Mouse (Mus musculus) stomach, postnatal 0 days (tissue): ENCODE data around the gene Onecut1. TPM values are rescaled to one million over a fixed set of nuclear protein-coding genes. Genes with fewer than 3 reads are reported as not detected.

Source experiments
- ATAC-seq: fragments of 200-750 bp; cut with Nextera tagmentation; 2 replicates; pipeline ENCODE4 v1.8.0; 2017; ENCODE audit not compliant: low FRiP score, low TSS enrichment
- DNase-seq: peaks from one replicate; pipeline ENCODE4 v3.0.0-alpha.2; 2016; ENCODE audit warnings: low spot score
- H3K27ac ChIP-seq: fragments of 300-500 bp; sonication (generic); replicated peaks from 2 replicates; pipeline ENCODE4 v1.5.1; 2014; ENCODE audit warnings: mild to moderate bottlenecking, control low read depth
- H3K27me3 ChIP-seq: fragments of 300-500 bp; sonication (generic); 2 replicates; pipeline ENCODE4 v1.6.1; 2014; ENCODE audit warnings: low read length; ENCODE audit not compliant: control insufficient read depth, insufficient read depth
- H3K36me3 ChIP-seq: fragments of 300-500 bp; sonication (generic); 2 replicates; pipeline ENCODE4 v1.6.1; 2014; ENCODE audit warnings: low read length, mixed read lengths; ENCODE audit not compliant: control insufficient read depth, insufficient read depth
- H3K4me1 ChIP-seq: fragments of 300-500 bp; sonication (generic); replicated peaks from 2 replicates; pipeline ENCODE4 v1.6.1; 2014; ENCODE audit warnings: antibody characterized with exemption; ENCODE audit not compliant: control insufficient read depth, insufficient read depth
- H3K4me2 ChIP-seq: fragments of 300-500 bp; sonication (generic); replicated peaks from 2 replicates; pipeline ENCODE4 v1.6.1; 2014; ENCODE audit warnings: low read depth, mild to moderate bottlenecking, control low read depth, moderate library complexity
- H3K4me3 ChIP-seq: fragments of 300-500 bp; sonication (generic); 2 replicates; pipeline ENCODE4 v1.5.1; 2014; ENCODE audit warnings: low read depth, low read length, control low read depth
- H3K9ac ChIP-seq: fragments of 300-500 bp; sonication (generic); 2 replicates; pipeline ENCODE4 v1.6.1; 2014; ENCODE audit warnings: mild to moderate bottlenecking, low read length, control low read depth, mixed read lengths
- H3K9me3 ChIP-seq: fragments of 300-500 bp; sonication (generic); 2 replicates; pipeline ENCODE4 v1.6.1; 2016; ENCODE audit warnings: low read length; ENCODE audit not compliant: control insufficient read depth
- CTCF ChIP-seq: IDR thresholded peaks from 2 replicates; pipeline ENCODE4 v1.5.1; 2016; ENCODE audit warnings: antibody characterized with exemption, low read depth, mild to moderate bottlenecking, moderate library complexity
- EP300 ChIP-seq: optimal IDR thresholded peaks from 2 replicates; pipeline ENCODE3; 2016; ENCODE audit warnings: antibody characterized with exemption
- WGBS: fragments of 180-500 bp; shearing (Covaris S2); extraction: QIAGEN DNeasy Blood & Tissue Kit; methylation state at CpG from one replicate; pipeline ENCODE4 v1.1.7; 2014; 5-methylcytosine and 5-hydroxymethylcytosine counted together
- polyA plus RNA-seq: library from polyadenylated mRNA; unstranded; fragments of >200 nt; fragmentation: Nextera tagmentation; extraction: Ambion mirVana; gene quantifications from 2 replicates; pipeline ENCODE4 v1.2.1, GENCODE M21; 2015

The Onecut1 gene
- polyA plus RNA-seq, 1 experiment from 2014 or later, result 0.10 TPM

DNA sequence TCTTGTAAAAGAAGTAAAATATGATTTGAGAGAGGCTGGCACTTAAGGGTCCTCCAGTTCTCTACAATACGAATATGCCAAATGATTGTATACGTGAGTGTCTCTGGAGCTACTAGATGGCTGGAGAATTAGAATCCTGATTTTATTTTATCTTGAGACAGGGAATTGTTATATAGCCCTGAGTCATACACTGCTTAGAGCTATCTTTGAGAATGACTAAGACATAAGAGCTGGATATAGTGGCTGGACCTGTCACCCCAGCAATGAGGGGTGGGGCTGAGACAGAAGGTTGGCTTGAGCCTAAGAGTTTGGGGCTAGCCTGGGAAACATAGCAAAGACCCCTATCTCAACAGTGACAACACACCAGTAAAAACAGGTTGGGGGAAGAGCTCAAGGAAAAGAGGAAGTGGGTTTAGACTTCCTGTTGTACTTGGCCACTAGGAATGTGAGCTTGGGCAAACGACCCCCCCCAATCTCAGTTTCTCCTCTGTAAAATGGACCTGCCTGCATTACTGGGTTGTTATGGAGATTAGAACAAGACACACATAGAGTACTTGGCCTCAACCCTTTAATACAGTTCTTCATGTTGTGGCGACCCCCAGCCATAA, 35.8 kb downstream of the Onecut1 start:
- Histone ChIP-seq H3K9me3 (no peaks in the 10 kb centered on the region), H3K4me1 (no peaks in the 10 kb centered on the region), H3K9ac (no peak overlapping the region), H3K36me3 (no peaks in the 10 kb centered on the region), H3K27ac (no peak overlapping the region), H3K4me3 (no peak overlapping the region), H3K27me3 (no peaks in the 10 kb centered on the region), H3K4me2 (no peak overlapping the region)
- 80% methylated on average over 4 of the region's 4 CpGs for WGBS
- ATAC-seq (no peak), DNase-seq (no peak)
- TF ChIP-seq EP300, result no peak
- TF ChIP-seq CTCF, result no peak

DNA sequence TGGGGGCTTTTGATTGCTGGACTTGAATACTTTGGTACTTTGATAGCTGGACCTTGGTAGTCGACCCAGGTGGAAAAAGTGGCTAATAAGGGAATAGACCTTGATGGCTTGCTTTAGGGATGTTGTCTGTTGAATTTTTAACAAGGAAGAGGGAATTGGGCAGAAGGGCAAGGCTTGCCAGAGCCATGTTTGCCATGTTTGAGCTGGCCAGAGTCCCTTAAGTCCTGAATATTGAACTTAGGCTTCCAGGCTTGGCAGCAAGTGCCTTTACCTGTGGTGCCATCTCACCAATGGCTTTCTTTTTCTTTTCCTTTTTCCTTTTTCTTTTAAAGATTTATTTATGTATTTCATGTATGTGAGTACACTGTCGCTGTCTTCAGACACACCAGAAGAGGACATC, 38.4 kb downstream of the Onecut1 start:
- Histone ChIP-seq H3K27me3 (no peaks in the 10 kb centered on the region), H3K4me1 (no peaks in the 10 kb centered on the region), H3K36me3 (no peaks in the 10 kb centered on the region), H3K4me2 (no peak overlapping the region), H3K27ac (no peak overlapping the region), H3K9me3 (no peaks in the 10 kb centered on the region), H3K4me3 (no peak overlapping the region), H3K9ac (no peak overlapping the region)
- no peak for DNase-seq
- 85% methylated on average over 2 of the region's 2 CpGs for WGBS
- ATAC-seq, result no peak
- TF ChIP-seq EP300 (no peak), CTCF (no peak)

DNA sequence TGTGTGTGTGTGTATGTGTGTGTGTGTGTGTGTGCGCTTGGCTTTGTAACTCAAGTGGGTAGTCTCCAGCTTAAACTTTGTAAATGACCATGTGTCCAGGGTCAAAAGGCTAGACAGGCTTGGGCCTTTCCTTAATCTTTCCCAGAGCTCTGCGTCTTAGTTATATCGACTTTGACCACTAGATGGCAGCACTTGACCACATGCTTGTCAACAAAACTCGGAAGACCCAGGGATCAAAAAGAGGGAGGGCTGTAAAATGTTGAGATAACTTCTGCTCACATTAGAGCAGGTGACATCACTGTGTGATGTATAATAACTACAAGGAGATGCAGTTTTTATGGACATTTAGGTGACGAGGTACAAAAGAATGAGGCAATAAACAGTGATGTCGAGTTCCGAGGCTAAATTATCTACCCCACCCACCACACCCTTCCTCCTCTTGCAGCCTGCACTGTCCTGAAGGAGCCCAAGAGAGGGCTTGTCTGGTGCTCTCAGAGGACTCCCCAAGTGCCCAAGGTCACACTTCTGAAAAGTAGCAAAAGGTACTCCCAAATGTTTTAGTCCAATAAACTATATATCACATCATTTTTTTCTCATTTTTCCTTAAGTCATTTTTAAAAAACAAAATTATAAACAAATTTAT, 43.3 kb downstream of the Onecut1 start:
- peak; percentile 17; the same call in 1 of the 2 replicates for ATAC-seq
- Histone ChIP-seq H3K36me3 (no peaks in the 10 kb centered on the region), H3K27ac (no peak overlapping the region), H3K9ac (no peak overlapping the region), H3K4me3 (no peak overlapping the region), H3K4me1 (no peaks in the 10 kb centered on the region), H3K27me3 (no peaks in the 10 kb centered on the region), H3K4me2 (no peak overlapping the region; the same call in 1 of the 2 replicates), H3K9me3 (no peaks in the 10 kb centered on the region)
- 5% methylated on average over 7 of the region's 7 CpGs for WGBS
- DNase-seq, result peak; percentile 54
- TF ChIP-seq CTCF (peak; percentile 96), EP300 (no peak)

DNA sequence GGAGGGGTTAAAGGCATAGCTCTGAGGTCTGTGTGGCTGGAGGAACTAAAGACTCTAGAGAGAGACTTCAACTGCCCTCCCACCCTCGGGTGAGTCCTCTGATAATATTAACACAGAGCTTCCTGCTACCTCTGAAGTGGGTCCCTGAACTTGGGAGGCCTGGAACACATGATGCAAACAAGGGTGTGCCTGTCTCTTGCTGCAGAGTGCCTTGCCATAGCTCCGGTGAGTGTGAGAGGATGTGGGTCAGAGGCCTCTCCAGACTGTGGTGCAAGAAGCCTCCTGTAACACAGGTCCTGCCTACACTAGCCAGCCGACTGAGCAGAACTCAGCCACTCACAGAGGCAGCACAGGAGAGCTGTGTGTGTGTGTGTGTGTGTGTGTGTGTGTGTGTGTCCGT, 45.2 kb downstream of the Onecut1 start:
- ATAC-seq, result peak; percentile 95
- TF ChIP-seq EP300, result no peak
- TF ChIP-seq CTCF, result 0 out of 2 replicates have a peak, but pooled peaks have one; percentile 5
- peak overlapping the region; percentile 56 for H3K27ac ChIP-seq
- H3K36me3 ChIP-seq, result no peaks in the 10 kb centered on the region
- DNase-seq, result peak; percentile 78
- no peaks in the 10 kb centered on the region for H3K9me3 ChIP-seq
- H3K9ac ChIP-seq, result no peak overlapping the region
- 29% methylated on average over 4 of the region's 4 CpGs for WGBS
- H3K4me2 ChIP-seq, result no peak overlapping the region
- H3K4me3 ChIP-seq, result no peak overlapping the region
- no peaks in the 10 kb centered on the region for H3K4me1 ChIP-seq
- H3K27me3 ChIP-seq, result no peaks in the 10 kb centered on the region

DNA sequence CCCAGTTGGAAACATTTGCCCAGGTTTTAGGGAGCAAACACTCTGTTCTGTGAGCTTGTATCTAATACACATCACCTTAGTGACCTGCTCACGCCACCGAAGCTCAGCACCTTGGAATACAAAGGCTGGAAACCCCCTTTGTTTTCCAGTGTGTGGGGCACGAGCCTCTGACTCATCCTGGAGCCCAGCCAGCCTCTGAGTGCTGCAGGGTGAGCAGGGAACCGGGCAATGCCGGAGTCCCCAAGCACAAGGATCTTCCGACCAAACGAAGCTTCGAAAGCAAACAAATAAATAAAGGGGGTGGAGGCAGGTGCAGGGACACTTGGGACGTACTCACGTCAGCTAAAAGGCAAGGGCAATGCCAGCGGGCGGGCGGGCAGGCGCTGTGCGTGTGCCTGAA, 47.5 kb downstream of the Onecut1 start:
- H3K4me1 ChIP-seq, result no peaks in the 10 kb centered on the region
- no peaks in the 10 kb centered on the region for H3K9me3 ChIP-seq
- ATAC-seq (peak; percentile 59; the same call in 1 of the 2 replicates), DNase-seq (peak; percentile 81)
- H3K27me3 ChIP-seq, result no peaks in the 10 kb centered on the region
- H3K27ac ChIP-seq, result 0 out of 2 replicates have a peak overlapping the region, but pooled peaks have one; percentile 40
- no peak overlapping the region for H3K4me2 ChIP-seq
- WGBS, result 54% methylated on average over 15 of the region's 15 CpGs
- no peaks in the 10 kb centered on the region for H3K36me3 ChIP-seq
- H3K9ac ChIP-seq, result no peak overlapping the region
- H3K4me3 ChIP-seq, result no peak overlapping the region
- TF ChIP-seq EP300 (no peak), CTCF (no peak)

DNA sequence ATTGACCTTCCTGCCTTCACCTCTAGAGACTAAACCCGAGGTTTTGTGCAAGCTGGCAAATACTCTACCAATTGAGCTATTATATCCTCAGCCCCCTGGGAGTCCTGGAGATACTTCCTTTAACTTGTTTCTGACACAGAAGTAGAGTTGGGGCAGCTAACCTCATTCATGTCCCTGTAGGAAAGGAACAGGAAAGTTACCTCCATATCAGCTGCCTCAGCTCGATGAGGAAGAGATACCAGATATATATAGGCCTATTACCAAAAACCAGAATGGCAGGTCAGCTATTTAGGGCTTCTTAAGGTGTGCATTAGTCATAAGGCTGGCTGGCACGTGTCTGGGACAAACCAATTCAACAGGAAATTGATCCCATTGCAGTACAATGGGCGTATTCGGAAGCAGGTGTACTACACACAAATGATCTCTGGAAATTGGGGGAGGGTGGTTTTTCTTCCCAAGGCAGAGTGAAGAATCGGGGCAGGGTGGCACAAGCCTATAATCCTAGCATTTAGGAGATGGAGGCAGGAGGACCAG, 48.6 kb downstream of the Onecut1 start:
- H3K36me3 ChIP-seq, result no peaks in the 10 kb centered on the region
- WGBS, result 62% methylated on average over 6 of the region's 6 CpGs
- no peak for DNase-seq
- H3K27me3 ChIP-seq, result no peaks in the 10 kb centered on the region
- no peaks in the 10 kb centered on the region for H3K9me3 ChIP-seq
- no peak overlapping the region for H3K4me3 ChIP-seq
- ATAC-seq, result peak; percentile 34; the same call in 1 of the 2 replicates
- peak overlapping the region; percentile 40; the same call in 1 of the 2 replicates for H3K27ac ChIP-seq
- H3K9ac ChIP-seq, result no peak overlapping the region
- TF ChIP-seq CTCF, result no peak
- no peak overlapping the region for H3K4me2 ChIP-seq
- no peaks in the 10 kb centered on the region for H3K4me1 ChIP-seq
